Mouse (Mus musculus) bone marrow macrophage, adult 2 months (primary cell): ENCODE data around the gene Coq2.

Experiments used
- CTCF ChIP-seq: IDR thresholded peaks from 2 replicates; pipeline ENCODE4 v1.5.1; 2012; ENCODE audit warnings: low read depth, mild to moderate bottlenecking, low read length, moderate library complexity
- POLR2A ChIP-seq: IDR thresholded peaks from 2 replicates; pipeline ENCODE4 v1.6.1; 2012; ENCODE audit warnings: mild to moderate bottlenecking, low read depth, low read length, borderline replicate concordance

GRCm38 (mm10) chr5:100626526-100626925 lies 48.4 kb downstream of the Coq2 start:
- TF ChIP-seq POLR2A (no peak), CTCF (no peak)
